Mouse (Mus musculus): ENCODE measurements around the gene Timm50. TPM values are rescaled to one million over a fixed set of nuclear protein-coding genes. Genes with fewer than 3 reads are reported as not detected.

Gene Timm50
- total RNA-seq, 2 experiments from 2014 or later, result 22.1 to 26.2 TPM

GRCm38 (mm10) chr7:28328260-28328659 is 16.4 kb upstream of the Timm50 start:
- ATAC-seq (ENCODE audit: poor library complexity, severe bottlenecking), result no peak

- no peak for ATAC-seq (ENCODE audit: poor library complexity, severe bottlenecking)
Measured at GRCm38 (mm10) chr7:28326457-28326856, 14.6 kb upstream of the Timm50 start.

- ATAC-seq (ENCODE audit: poor library complexity, severe bottlenecking), result no peak
Measured at GRCm38 (mm10) chr7:28325293-28325692, 13.4 kb upstream of the Timm50 start.

- peak; percentile 76 for ATAC-seq (ENCODE audit: poor library complexity, severe bottlenecking)
Measured at GRCm38 (mm10) chr7:28321974-28322720, 10.3 kb upstream of the Timm50 start.

GRCm38 (mm10) chr7:28318714-28319113 is 6.8 kb upstream of the Timm50 start:
- no peak for ATAC-seq (ENCODE audit: poor library complexity, severe bottlenecking)

- ATAC-seq (ENCODE audit: poor library complexity, severe bottlenecking), result no peak
Measured at GRCm38 (mm10) chr7:28318036-28318435, 6.2 kb upstream of the Timm50 start.

- 0 out of 2 replicates have a peak, but pooled peaks have one; percentile 13 for ATAC-seq (ENCODE audit: poor library complexity, severe bottlenecking)
Measured at GRCm38 (mm10) chr7:28311151-28311925, 534 bp downstream of the Timm50 start.

GRCm38 (mm10) chr7:28309737-28310136 is 2.1 kb downstream of the Timm50 start:
- no peak for ATAC-seq (ENCODE audit: poor library complexity, severe bottlenecking)

- ATAC-seq (ENCODE audit: poor library complexity, severe bottlenecking), result no peak
Measured at GRCm38 (mm10) chr7:28306216-28306615, 5.7 kb downstream of the Timm50 start.

- ATAC-seq (ENCODE audit: poor library complexity, severe bottlenecking), result no peak
Measured at GRCm38 (mm10) chr7:28305641-28306040, 6.2 kb downstream of the Timm50 start.

GRCm38 (mm10) chr7:28301616-28302433 is 10.0 kb downstream of the Timm50 start, which contains the start of gene Dll3:
TSS of gene Dll3 (minus strand) at chr7:28302238.
- ATAC-seq (ENCODE audit: poor library complexity, severe bottlenecking), result peak; percentile 70

GRCm38 (mm10) chr7:28298837-28299625 is 12.8 kb downstream of the Timm50 start:
- ATAC-seq (ENCODE audit: poor library complexity, severe bottlenecking), result no peak

GRCm38 (mm10) chr7:28294481-28294880 is 17.4 kb downstream of the Timm50 start:
- no peak for ATAC-seq (ENCODE audit: poor library complexity, severe bottlenecking)

GRCm38 (mm10) chr7:28290638-28291590 is 21.0 kb downstream of the Timm50 start, which contains the start of gene Selenov:
TSS of gene Selenov (minus strand) at chr7:28291186.
- no peak for ATAC-seq (ENCODE audit: poor library complexity, severe bottlenecking)

- ATAC-seq (ENCODE audit: poor library complexity, severe bottlenecking), result no peak
Measured at GRCm38 (mm10) chr7:28290165-28290564, 21.7 kb downstream of the Timm50 start.

- no peak for ATAC-seq (ENCODE audit: poor library complexity, severe bottlenecking)
Measured at GRCm38 (mm10) chr7:28280630-28281029, 31.2 kb downstream of the Timm50 start.

GRCm38 (mm10) chr7:28278279-28278652 is 33.6 kb downstream of the Timm50 start:
- no peak for ATAC-seq (ENCODE audit: poor library complexity, severe bottlenecking)

- peak; percentile 99 for ATAC-seq (ENCODE audit: poor library complexity, severe bottlenecking)
Measured at GRCm38 (mm10) chr7:28277615-28278278, 34.1 kb downstream of the Timm50 start, which contains the start of gene Eid2b. TSS of gene Eid2b (plus strand) at chr7:28277739.

- ATAC-seq (ENCODE audit: poor library complexity, severe bottlenecking), result no peak
Measured at GRCm38 (mm10) chr7:28277237-28277614, 34.6 kb downstream of the Timm50 start.
